Mouse (Mus musculus) ovary, adult 18-20 months (tissue): ENCODE measurements around the gene Tmbim4.

Experiments
- DNase-seq: peaks from one replicate; pipeline ENCODE4 v3.0.0; 2022; ENCODE audit warnings: low spot score, mixed read lengths

Tmbim4 gene

DNA sequence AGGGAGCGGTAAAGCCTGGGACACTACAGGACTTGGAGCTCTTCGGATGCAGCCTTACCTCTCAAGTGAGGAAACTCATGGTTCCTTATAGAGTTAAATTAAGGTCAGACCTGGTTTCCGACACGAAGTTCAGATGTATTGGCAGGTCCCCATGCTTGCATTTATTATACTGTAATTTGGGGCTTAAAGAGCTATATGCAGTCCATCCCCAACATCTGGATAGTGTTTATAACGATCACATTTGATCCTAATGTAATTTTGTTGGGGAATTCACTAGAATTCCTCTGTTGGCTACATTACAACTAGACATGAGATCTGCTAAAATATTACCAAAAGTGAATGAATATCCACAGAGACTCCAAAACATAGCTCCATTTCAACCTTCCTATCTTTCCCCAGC lies 44.3 kb downstream of the Tmbim4 start:
- no peak for DNase-seq

DNA sequence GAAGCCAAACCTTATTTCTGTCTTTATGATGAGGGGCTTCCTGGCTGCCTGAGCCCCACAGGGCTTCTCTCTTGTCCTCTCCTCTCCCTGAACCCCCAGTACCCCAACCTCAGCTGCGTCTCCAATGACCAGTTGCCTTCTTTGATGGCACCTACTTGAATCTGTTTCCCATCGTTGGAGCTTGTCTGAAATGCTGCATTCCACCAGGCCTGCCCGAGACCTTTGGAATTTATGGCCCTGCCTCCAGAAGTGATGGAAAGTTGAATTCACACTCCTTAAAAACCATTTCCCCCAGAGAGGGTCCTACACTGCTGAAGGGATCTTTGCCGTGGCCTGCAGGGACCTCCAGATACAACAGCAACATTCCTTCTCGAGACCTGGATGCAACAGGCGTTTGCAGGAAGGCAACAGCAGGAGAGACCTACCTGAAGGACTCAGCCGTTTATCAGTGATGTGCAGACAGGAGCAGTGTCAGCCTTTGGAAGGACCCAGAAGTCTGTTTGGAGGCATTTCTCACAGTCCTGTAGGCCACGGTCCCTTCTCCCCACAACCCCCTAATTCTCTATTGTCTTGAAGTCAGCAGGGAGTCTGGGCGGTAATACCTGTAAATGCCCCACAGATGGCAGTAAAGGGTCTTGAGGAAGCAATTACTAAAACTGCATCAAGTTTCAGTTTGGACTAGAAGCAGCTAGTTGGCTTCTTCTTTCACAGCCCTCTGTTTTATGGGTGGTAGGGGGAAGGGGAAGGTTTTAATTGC lies 45.8 kb downstream of the Tmbim4 start:
- peak; percentile 14 for DNase-seq

DNA sequence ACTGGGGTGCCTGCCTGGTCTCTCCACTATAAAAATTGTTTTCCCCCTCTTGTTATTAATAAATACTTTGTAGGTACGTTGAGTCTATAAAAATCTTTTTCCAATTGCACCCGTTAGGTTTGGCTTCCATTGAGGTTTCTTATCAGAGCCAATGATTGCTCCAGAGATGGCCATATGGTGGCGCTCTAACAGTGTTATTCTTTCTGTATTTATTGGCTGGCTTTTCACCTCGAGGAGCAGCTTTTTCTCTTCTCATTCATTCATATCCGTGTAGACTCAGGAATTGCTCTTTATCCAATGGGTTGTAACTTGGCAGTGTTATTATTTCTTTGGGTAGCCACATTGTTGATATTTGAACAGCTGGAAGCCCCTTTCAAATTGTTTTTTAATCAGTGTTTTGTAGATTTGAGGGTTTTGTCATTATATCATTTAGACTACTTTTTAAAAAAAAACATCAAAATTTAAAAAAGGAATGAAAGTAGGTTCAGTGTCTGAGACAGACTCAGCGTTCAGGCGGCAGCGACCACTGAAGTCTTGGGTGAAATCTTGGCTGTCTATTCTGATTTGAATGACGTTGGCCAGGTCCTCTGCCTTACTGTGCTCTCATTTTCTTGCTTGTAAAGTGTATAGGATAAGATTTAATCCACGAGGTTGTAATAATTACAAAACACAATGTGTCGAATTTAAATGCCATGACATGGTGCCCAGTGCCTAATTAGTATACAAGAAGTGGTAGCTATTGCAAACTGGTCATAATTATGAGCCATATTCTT lies 49.7 kb downstream of the Tmbim4 start:
- DNase-seq = no peak

DNA sequence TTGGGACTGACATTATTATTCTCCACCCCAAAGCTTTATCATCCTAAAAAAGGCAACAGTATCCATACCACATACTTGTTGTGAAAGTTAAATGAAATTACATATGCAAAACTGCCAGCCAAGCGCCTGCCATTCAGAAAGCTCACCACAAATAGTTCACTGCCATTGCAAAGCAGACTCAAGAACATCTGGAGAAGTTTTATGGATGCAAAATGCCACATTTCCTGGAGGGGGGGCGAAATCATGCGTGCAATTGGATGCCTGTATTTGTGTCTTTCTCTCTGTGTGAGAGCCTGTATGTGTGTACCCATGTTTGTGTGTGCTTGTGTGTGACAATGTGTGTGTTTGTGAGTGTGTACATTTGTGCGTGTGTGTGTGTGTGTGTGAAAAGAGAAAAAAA lies 50.4 kb downstream of the Tmbim4 start:
- no peak for DNase-seq

DNA sequence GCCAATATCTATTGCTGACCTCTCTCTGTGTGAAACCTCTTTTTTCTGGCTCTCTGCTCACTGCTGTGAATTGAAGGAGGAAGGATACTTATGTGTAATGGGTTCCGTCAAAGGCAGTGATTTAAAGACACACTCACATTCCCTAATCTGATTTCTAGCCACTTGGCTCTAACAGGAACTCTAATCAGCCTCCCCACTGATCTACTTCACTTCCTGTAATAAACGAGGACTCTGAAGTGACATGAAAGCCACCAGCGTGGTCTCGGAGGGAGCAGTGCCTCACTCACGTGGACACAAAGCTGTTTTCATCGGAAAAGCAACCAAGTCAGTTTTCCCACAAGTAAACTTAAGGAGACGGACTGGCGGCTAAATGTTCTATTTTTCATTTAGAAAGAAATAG lies 51.4 kb downstream of the Tmbim4 start:
- no peak for DNase-seq

DNA sequence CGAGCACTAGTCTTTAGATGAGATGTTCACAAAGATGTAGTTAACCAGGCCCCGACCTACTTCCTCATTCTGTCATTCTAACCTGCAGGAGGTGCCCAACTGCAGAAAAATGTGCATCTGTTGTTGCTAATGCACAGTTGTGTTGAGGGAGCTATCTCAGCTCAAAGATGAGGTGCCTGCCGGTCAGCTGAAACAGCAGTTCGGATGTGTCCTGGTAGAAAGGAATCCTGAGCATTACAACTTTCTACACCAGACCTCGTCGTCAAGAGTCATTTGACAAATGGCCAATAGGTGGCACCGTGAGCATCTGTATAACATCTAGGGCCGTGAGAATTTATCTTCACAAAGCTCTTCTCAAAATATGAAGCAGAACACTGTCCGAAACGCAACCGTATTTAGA lies 55.8 kb downstream of the Tmbim4 start:
- DNase-seq = no peak

DNA sequence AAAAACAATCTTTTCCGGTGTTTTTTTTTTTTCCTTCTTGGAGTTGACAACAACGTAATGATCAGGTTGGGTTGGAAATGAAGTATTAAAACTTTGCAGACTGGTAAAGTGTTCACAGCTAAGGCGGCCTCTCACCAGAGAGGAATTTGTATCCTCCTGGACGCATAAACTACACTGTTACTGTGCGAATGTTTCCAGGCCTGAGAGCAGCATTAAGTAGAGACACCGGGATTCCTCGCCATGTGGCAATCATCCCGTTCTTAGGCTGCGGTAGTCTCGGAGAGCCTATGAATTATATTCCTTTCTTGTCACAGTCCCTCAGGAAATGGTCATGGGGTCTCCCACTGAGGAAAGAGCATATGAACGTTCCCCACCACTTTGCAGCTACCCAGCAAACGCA lies 66.4 kb downstream of the Tmbim4 start:
- no peak for DNase-seq

DNA sequence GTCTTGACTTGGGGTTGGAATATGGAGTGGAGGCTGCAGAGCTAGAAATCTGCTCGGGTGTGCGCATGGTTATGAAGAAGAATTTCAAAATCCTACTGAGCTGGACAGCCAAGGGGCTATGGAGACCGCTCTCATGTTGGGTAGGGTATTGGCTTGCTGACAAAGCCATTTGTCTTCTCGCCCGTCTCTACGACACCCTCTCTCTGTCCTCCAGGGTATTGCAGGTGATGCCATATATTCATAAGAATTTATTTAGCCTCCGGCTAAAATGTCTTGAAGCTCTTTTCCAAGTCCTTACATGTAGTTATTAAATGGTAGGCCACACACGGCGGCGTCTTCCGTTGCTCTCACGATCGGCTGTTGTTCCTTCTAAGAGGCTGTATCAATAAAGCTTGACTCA lies 68.6 kb downstream of the Tmbim4 start:
- no peak for DNase-seq

DNA sequence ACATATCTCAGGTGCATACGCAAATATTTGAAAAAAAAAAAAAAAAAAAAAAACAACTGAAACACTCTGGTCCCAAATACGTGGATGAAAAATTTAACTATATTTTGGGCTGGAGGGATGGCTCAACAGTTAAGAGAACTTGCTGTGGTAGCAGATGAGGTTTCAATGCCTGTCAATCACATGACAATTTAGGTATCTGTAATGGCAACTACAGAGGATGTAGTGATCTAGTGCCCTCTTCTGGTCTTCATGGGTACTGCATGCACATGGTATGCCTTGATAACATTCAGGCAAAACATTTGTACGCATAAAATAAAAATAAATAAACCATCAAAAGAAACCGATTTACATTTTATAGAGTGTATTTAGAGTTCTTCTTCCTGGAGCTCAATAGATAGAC lies 69.4 kb downstream of the Tmbim4 start:
- no peak for DNase-seq

DNA sequence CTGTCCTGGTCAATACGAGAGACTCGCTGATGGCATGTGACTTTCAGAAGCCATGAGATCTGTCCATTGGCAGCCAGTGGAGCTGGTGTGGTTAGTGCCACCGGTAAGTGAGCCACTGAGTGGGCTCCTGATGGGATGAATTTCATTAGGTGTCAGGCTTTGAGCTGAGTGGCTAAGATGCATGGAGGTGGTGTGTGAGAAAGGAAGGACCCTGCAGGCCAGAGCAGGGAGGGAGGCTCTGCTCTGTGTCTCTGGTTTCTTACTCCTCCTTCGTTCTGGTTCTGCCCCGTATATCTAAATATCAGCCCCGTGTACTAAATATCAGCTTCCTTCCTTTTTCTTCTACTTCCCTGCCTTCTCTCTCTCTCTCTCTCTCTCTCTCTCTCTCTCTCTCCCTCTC lies 69.9 kb downstream of the Tmbim4 start:
- DNase-seq = no peak

DNA sequence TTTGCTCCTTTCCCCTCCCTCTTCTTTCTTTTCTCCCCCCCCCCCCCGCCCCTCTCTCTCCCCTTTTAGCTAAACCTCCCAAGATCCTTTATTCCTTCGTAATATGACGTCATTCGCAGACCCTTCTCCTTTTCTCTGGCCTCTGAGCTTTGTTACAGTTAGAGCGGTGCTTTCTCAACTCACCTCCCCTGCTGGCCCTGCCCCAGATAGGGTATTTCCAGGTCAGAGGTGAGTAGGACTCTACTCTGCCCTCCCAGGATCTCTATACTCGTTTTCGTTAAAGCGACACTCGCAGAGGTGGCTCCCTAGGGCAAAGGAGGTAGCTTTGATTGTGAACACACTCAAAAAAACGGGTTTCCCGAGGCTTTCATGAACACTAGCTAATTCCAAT lies 70.5 kb downstream of the Tmbim4 start:
- no peak for DNase-seq

DNA sequence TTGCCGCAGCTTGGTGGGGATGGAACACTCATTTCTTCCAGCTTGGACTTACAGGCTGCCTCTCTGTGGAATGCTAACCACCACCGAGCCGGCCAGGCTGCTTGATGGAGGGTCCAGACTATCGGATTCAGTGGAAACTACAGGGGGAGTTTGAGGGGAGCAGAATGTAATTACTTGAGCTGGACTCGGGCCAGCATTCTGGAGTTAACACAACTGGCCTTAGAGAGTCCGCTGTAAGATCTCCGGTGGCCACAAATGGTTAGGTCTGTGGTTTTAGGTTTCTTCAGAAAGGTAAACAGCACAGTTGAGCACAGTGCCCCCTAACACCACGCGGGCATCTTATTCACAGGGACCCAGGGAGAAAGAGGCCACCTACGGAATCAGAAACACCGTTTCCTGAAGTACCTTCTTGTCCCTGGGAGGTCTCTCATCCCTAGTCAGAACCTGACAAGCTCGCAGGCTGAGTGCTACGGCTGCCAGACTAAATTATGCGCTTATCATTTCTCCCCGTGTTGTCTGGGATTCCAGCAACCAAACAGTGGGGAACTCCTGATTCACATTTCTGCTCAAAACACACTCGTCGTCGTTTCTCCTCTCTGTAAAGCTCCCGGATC lies 71.0 kb downstream of the Tmbim4 start:
- DNase-seq = no peak

DNA sequence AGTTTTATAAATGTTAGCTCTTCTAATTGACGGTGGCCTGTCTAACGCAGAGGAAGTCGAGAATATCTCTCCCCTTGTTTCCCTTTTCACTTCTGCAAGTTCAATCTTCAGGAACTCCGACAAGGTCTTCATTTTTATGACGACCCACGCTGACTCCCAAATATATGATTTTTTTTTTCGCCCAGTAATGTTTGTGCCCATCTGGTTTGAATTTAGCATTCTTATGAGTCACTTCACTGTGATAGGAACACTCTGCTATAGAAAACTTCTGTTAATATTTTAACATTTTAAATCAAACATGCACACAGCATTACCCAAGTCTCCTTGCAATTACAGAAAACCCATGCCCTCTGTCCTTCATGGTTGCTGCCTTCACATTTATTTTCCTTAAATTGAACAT lies 71.9 kb downstream of the Tmbim4 start:
- no peak for DNase-seq
